Mouse (Mus musculus) urinary bladder, postnatal 10 days (tissue): ENCODE results near the gene Slc1a3.
"Not testable (repeated sequence)": the region's sequence is repeated elsewhere in the genome, so short reads cannot be mapped to it uniquely, and the experiment has no call there.

Experiments used
- DNase-seq: peaks from one replicate; pipeline ENCODE4 v3.0.0; 2022; ENCODE audit warnings: low spot score

The Slc1a3 gene

GRCm38 (mm10) chr15:8706613-8707012 lies 4.0 kb downstream of the Slc1a3 start:
- no peak for DNase-seq

GRCm38 (mm10) chr15:8706178-8706577 lies 4.4 kb downstream of the Slc1a3 start:
- DNase-seq = no peak

GRCm38 (mm10) chr15:8705560-8705959 lies 5.0 kb downstream of the Slc1a3 start:
- not testable (repeated sequence) for DNase-seq

- DNase-seq = no peak
Observed at GRCm38 (mm10) chr15:8697976-8698375, 12.6 kb downstream of the Slc1a3 start.

GRCm38 (mm10) chr15:8697500-8697899 lies 13.1 kb downstream of the Slc1a3 start:
- DNase-seq = no peak

GRCm38 (mm10) chr15:8690141-8690540 lies 20.4 kb downstream of the Slc1a3 start:
- DNase-seq = not testable (repeated sequence)

GRCm38 (mm10) chr15:8686846-8687245 lies 23.7 kb downstream of the Slc1a3 start:
- DNase-seq = no peak

GRCm38 (mm10) chr15:8685506-8685905 lies 25.1 kb downstream of the Slc1a3 start:
- DNase-seq = no peak

- no peak for DNase-seq
Observed at GRCm38 (mm10) chr15:8684263-8684662, 26.3 kb downstream of the Slc1a3 start.

GRCm38 (mm10) chr15:8682871-8683270 lies 27.7 kb downstream of the Slc1a3 start:
- no peak for DNase-seq

GRCm38 (mm10) chr15:8682421-8682820 lies 28.1 kb downstream of the Slc1a3 start:
- no peak for DNase-seq

- no peak for DNase-seq
Observed at GRCm38 (mm10) chr15:8681971-8682370, 28.6 kb downstream of the Slc1a3 start.

GRCm38 (mm10) chr15:8681009-8681408 lies 29.6 kb downstream of the Slc1a3 start:
- DNase-seq = no peak

GRCm38 (mm10) chr15:8676959-8677358 lies 33.6 kb downstream of the Slc1a3 start:
- no peak for DNase-seq

GRCm38 (mm10) chr15:8676211-8676691 lies 34.3 kb downstream of the Slc1a3 start:
- DNase-seq = no peak

- no peak for DNase-seq
Observed at GRCm38 (mm10) chr15:8675616-8676015, 34.9 kb downstream of the Slc1a3 start.

- no peak for DNase-seq
Observed at GRCm38 (mm10) chr15:8672532-8672931, 38.0 kb downstream of the Slc1a3 start.

GRCm38 (mm10) chr15:8667849-8668522 lies 42.6 kb downstream of the Slc1a3 start:
- DNase-seq = no peak

- no peak for DNase-seq
Observed at GRCm38 (mm10) chr15:8665675-8666350, 44.8 kb downstream of the Slc1a3 start.

GRCm38 (mm10) chr15:8663348-8664099 lies 47.0 kb downstream of the Slc1a3 start:
- no peak for DNase-seq

- DNase-seq = no peak
Observed at GRCm38 (mm10) chr15:8661856-8662255, 48.7 kb downstream of the Slc1a3 start.

- no peak for DNase-seq
Observed at GRCm38 (mm10) chr15:8659977-8660376, 50.6 kb downstream of the Slc1a3 start.

- DNase-seq = no peak
Observed at GRCm38 (mm10) chr15:8659483-8659971, 51.0 kb downstream of the Slc1a3 start.
